Mouse (Mus musculus): ENCODE measurements around the gene Tmem184b. TPM values are rescaled to one million over a fixed set of nuclear protein-coding genes. Genes with fewer than 3 reads are reported as not detected.

Gene Tmem184b
- polyA plus RNA-seq, 2 experiments = 67.9 to 121 TPM

- TF ChIP-seq POLR2A (IDR thresholded peaks at IDR 0.05; ENCODE audit: borderline replicate concordance, extremely low read depth, insufficient read depth, insufficient read length) = no peak
- Histone ChIP-seq H3K27me3 (ENCODE audit: control insufficient read depth, insufficient read depth, low read length) (no peaks in the 10 kb centered on the region), H3K27ac (replicated peaks; ENCODE audit: low read depth, low read length) (no peak overlapping the region), H3K9me3 (ENCODE audit: control insufficient read depth, low read length) (no peaks in the 10 kb centered on the region), H3K4me3 (replicated peaks; ENCODE audit: low read length) (no peak overlapping the region), H3K36me3 (ENCODE audit: control insufficient read depth, insufficient read depth, low read length) (peaks cover 98% of the 10 kb centered on the region), H3K9ac (ENCODE audit: low read depth, low read length, severe bottlenecking) (no peak overlapping the region), H3K4me1 (ENCODE audit: control insufficient read depth, insufficient read depth, low read length) (no peaks in the 10 kb centered on the region), H3K4me2 (replicated peaks; ENCODE audit: low read depth, low read length, severe bottlenecking) (no peak overlapping the region)
- no peak for ATAC-seq (ENCODE audit: low FRiP score, low read depth)
- WGBS = 88% methylated on average over 6 of the region's 6 CpGs
- no peak for DNase-seq (ENCODE audit: low spot score)
These were observed 19.4 kb upstream of the Tmem184b start for GRCm38 (mm10) chr15:79422715-79423243.

GRCm38 (mm10) chr15:79418677-79419076, 15.3 kb upstream of the Tmem184b start:
- 90% methylated on average over 11 of the region's 11 CpGs for WGBS
- no peak for TF ChIP-seq POLR2A (IDR thresholded peaks at IDR 0.05; ENCODE audit: borderline replicate concordance, extremely low read depth, insufficient read depth, insufficient read length)

GRCm38 (mm10) chr15:79418265-79418664, 14.9 kb upstream of the Tmem184b start:
- ATAC-seq (ENCODE audit: low FRiP score, low read depth) (no peak), DNase-seq (ENCODE audit: low spot score) (no peak)
- H3K9me3 ChIP-seq (ENCODE audit: control insufficient read depth, low read length) = no peaks in the 10 kb centered on the region
- H3K36me3 ChIP-seq (ENCODE audit: control insufficient read depth, insufficient read depth, low read length) = peaks cover 57% of the 10 kb centered on the region
- no peak overlapping the region for H3K4me3 ChIP-seq (replicated peaks; ENCODE audit: low read length)
- no peak for TF ChIP-seq POLR2A (IDR thresholded peaks at IDR 0.05; ENCODE audit: borderline replicate concordance, extremely low read depth, insufficient read depth, insufficient read length)
- no peak overlapping the region for H3K9ac ChIP-seq (ENCODE audit: low read depth, low read length, severe bottlenecking)
- H3K4me1 ChIP-seq (ENCODE audit: control insufficient read depth, insufficient read depth, low read length) = no peaks in the 10 kb centered on the region
- no peaks in the 10 kb centered on the region for H3K27me3 ChIP-seq (ENCODE audit: control insufficient read depth, insufficient read depth, low read length)
- H3K27ac ChIP-seq (replicated peaks; ENCODE audit: low read depth, low read length) = no peak overlapping the region
- H3K4me2 ChIP-seq (replicated peaks; ENCODE audit: low read depth, low read length, severe bottlenecking) = no peak overlapping the region
- 89% methylated on average over 3 of the region's 3 CpGs for WGBS

More at GRCm38 (mm10) chr15:79418677-79419076, 15.3 kb upstream of the Tmem184b start:
- Histone ChIP-seq H3K9me3 (ENCODE audit: control insufficient read depth, low read length) (no peaks in the 10 kb centered on the region), H3K4me1 (ENCODE audit: control insufficient read depth, insufficient read depth, low read length) (no peaks in the 10 kb centered on the region), H3K27ac (replicated peaks; ENCODE audit: low read depth, low read length) (no peak overlapping the region), H3K4me2 (replicated peaks; ENCODE audit: low read depth, low read length, severe bottlenecking) (no peak overlapping the region), H3K27me3 (ENCODE audit: control insufficient read depth, insufficient read depth, low read length) (no peaks in the 10 kb centered on the region), H3K36me3 (ENCODE audit: control insufficient read depth, insufficient read depth, low read length) (peaks cover 61% of the 10 kb centered on the region), H3K4me3 (replicated peaks; ENCODE audit: low read length) (no peak overlapping the region), H3K9ac (ENCODE audit: low read depth, low read length, severe bottlenecking) (no peak overlapping the region)
- no peak for DNase-seq (ENCODE audit: low spot score)
- ATAC-seq (ENCODE audit: low FRiP score, low read depth) = no peak

- Histone ChIP-seq H3K27me3 (ENCODE audit: control insufficient read depth, insufficient read depth, low read length) (no peaks in the 10 kb centered on the region), H3K9ac (ENCODE audit: low read depth, low read length, severe bottlenecking) (no peak overlapping the region), H3K4me1 (ENCODE audit: control insufficient read depth, insufficient read depth, low read length) (no peaks in the 10 kb centered on the region), H3K9me3 (ENCODE audit: control insufficient read depth, low read length) (no peaks in the 10 kb centered on the region), H3K27ac (replicated peaks; ENCODE audit: low read depth, low read length) (no peak overlapping the region), H3K4me2 (replicated peaks; ENCODE audit: low read depth, low read length, severe bottlenecking) (no peak overlapping the region), H3K36me3 (ENCODE audit: control insufficient read depth, insufficient read depth, low read length) (peaks cover 48% of the 10 kb centered on the region), H3K4me3 (replicated peaks; ENCODE audit: low read length) (no peak overlapping the region)
- DNase-seq (ENCODE audit: low spot score) (no peak), ATAC-seq (ENCODE audit: low FRiP score, low read depth) (no peak)
- WGBS = 96% methylated on average over 3 of the region's 3 CpGs
- no peak for TF ChIP-seq POLR2A (IDR thresholded peaks at IDR 0.05; ENCODE audit: borderline replicate concordance, extremely low read depth, insufficient read depth, insufficient read length)
These were observed 14.0 kb upstream of the Tmem184b start for GRCm38 (mm10) chr15:79417379-79417778.

GRCm38 (mm10) chr15:79416460-79417085, 13.2 kb upstream of the Tmem184b start:
- H3K27ac ChIP-seq (replicated peaks; ENCODE audit: low read depth, low read length) = no peak overlapping the region
- no peak for DNase-seq (ENCODE audit: low spot score)
- no peak overlapping the region for H3K9ac ChIP-seq (ENCODE audit: low read depth, low read length, severe bottlenecking)
- no peaks in the 10 kb centered on the region for H3K4me1 ChIP-seq (ENCODE audit: control insufficient read depth, insufficient read depth, low read length)
- no peak overlapping the region for H3K4me2 ChIP-seq (replicated peaks; ENCODE audit: low read depth, low read length, severe bottlenecking)
- H3K4me3 ChIP-seq (replicated peaks; ENCODE audit: low read length) = no peak overlapping the region
- 94% methylated on average over 10 of the region's 10 CpGs for WGBS
- H3K9me3 ChIP-seq (ENCODE audit: control insufficient read depth, low read length) = no peaks in the 10 kb centered on the region
- no peak for TF ChIP-seq POLR2A (IDR thresholded peaks at IDR 0.05; ENCODE audit: borderline replicate concordance, extremely low read depth, insufficient read depth, insufficient read length)
- H3K27me3 ChIP-seq (ENCODE audit: control insufficient read depth, insufficient read depth, low read length) = no peaks in the 10 kb centered on the region
- ATAC-seq (ENCODE audit: low FRiP score, low read depth) = no peak
- peaks cover 40% of the 10 kb centered on the region for H3K36me3 ChIP-seq (ENCODE audit: control insufficient read depth, insufficient read depth, low read length)
